Mouse (Mus musculus) erythroblast, embryonic 14.5 days (primary cell): Measurements from ENCODE around the gene Rab11fip3. TPM values are rescaled to one million over a fixed set of nuclear protein-coding genes. Genes with fewer than 3 reads are reported as not detected.

Experiments used
- H3K27me3 ChIP-seq: 2 replicates; pipeline ENCODE4 v1.6.1; 2012; ENCODE audit warnings: inconsistent platforms; ENCODE audit not compliant: control insufficient read depth
- H3K36me3 ChIP-seq: 2 replicates; pipeline ENCODE4 v1.6.1; 2012; ENCODE audit warnings: mild to moderate bottlenecking, inconsistent platforms; ENCODE audit not compliant: control insufficient read depth
- H3K4me1 ChIP-seq: 2 replicates; pipeline ENCODE4 v1.6.1; 2012; ENCODE audit warnings: inconsistent platforms; ENCODE audit not compliant: control insufficient read depth
- H3K4me3 ChIP-seq: replicated peaks from 2 replicates; pipeline ENCODE3; 2012; ENCODE audit warnings: moderate library complexity, mild to moderate bottlenecking, inconsistent platforms
- H3K9me3 ChIP-seq: 2 replicates; pipeline ENCODE4 v1.6.1; 2012; ENCODE audit warnings: low read length, inconsistent platforms, mixed read lengths; ENCODE audit not compliant: control insufficient read depth
- GATA1 ChIP-seq: IDR thresholded peaks from 2 replicates; pipeline ENCODE4 v1.6.1; 2012; ENCODE audit warnings: low read length, inconsistent platforms, mixed read lengths
- TAL1 ChIP-seq: IDR thresholded peaks from 3 replicates; pipeline ENCODE4 v1.6.1; 2012; ENCODE audit warnings: low read length, inconsistent platforms, mixed read lengths
- polyA plus RNA-seq: library from polyadenylated mRNA; stranded (reverse); fragments of >175 nt; gene quantifications from 2 replicates; pipeline ENCODE4 v1.2.3, GENCODE M21; 2012

The Rab11fip3 gene
- polyA plus RNA-seq, 1 experiment: 0.36 TPM

- Histone ChIP-seq H3K4me1 (peaks cover 31% of the 10 kb centered on the region), H3K27me3 (peaks cover 56% of the 10 kb centered on the region), H3K9me3 (peaks cover 13% of the 10 kb centered on the region; the same call in 1 of the 2 replicates), H3K36me3 (no peaks in the 10 kb centered on the region), H3K4me3 (no peak overlapping the region)
- TF ChIP-seq GATA1: no peak
- no peak for TF ChIP-seq TAL1
Observed at GRCm38 (mm10) chr17:26066488-26067020, 2.8 kb downstream of the Rab11fip3 start.

- Histone ChIP-seq H3K9me3 (peaks cover 13% of the 10 kb centered on the region; the same call in 1 of the 2 replicates), H3K4me3 (no peak overlapping the region), H3K4me1 (peaks cover 28% of the 10 kb centered on the region), H3K36me3 (no peaks in the 10 kb centered on the region), H3K27me3 (peaks cover 42% of the 10 kb centered on the region)
- TF ChIP-seq GATA1: no peak
- no peak for TF ChIP-seq TAL1
Observed at GRCm38 (mm10) chr17:26064916-26065315, 4.4 kb downstream of the Rab11fip3 start.

GRCm38 (mm10) chr17:26057787-26058567, 11.4 kb downstream of the Rab11fip3 start:
- no peak for TF ChIP-seq TAL1
- TF ChIP-seq GATA1: no peak
- Histone ChIP-seq H3K27me3 (no peaks in the 10 kb centered on the region; the same call in none of the 2 replicates), H3K36me3 (no peaks in the 10 kb centered on the region), H3K9me3 (no peaks in the 10 kb centered on the region), H3K4me1 (peaks cover 13% of the 10 kb centered on the region), H3K4me3 (no peak overlapping the region)

- no peak for TF ChIP-seq TAL1
- TF ChIP-seq GATA1: no peak
- Histone ChIP-seq H3K4me3 (no peak overlapping the region), H3K4me1 (peaks cover 13% of the 10 kb centered on the region), H3K27me3 (no peaks in the 10 kb centered on the region; the same call in none of the 2 replicates), H3K36me3 (no peaks in the 10 kb centered on the region), H3K9me3 (no peaks in the 10 kb centered on the region)
Observed at GRCm38 (mm10) chr17:26057278-26057677, 12.1 kb downstream of the Rab11fip3 start.

- Histone ChIP-seq H3K36me3 (no peaks in the 10 kb centered on the region), H3K4me1 (peaks cover 15% of the 10 kb centered on the region), H3K4me3 (no peak overlapping the region), H3K9me3 (no peaks in the 10 kb centered on the region), H3K27me3 (no peaks in the 10 kb centered on the region; the same call in none of the 2 replicates)
- TF ChIP-seq TAL1: no peak
Observed at GRCm38 (mm10) chr17:26055164-26055563, 14.2 kb downstream of the Rab11fip3 start.

GRCm38 (mm10) chr17:26054133-26054845, 15.1 kb downstream of the Rab11fip3 start:
- Histone ChIP-seq H3K36me3 (no peaks in the 10 kb centered on the region), H3K4me3 (no peak overlapping the region), H3K27me3 (no peaks in the 10 kb centered on the region; the same call in none of the 2 replicates), H3K4me1 (peaks cover 15% of the 10 kb centered on the region), H3K9me3 (no peaks in the 10 kb centered on the region)
- TF ChIP-seq GATA1 (no peak), TAL1 (no peak)

GRCm38 (mm10) chr17:26052706-26053105, 16.6 kb downstream of the Rab11fip3 start:
- no peaks in the 10 kb centered on the region for H3K9me3 ChIP-seq
- H3K27me3 ChIP-seq: no peaks in the 10 kb centered on the region; the same call in none of the 2 replicates
- peaks cover 15% of the 10 kb centered on the region for H3K4me1 ChIP-seq
- no peaks in the 10 kb centered on the region for H3K36me3 ChIP-seq
- TF ChIP-seq GATA1 (no peak), TAL1 (no peak)
- no peak overlapping the region for H3K4me3 ChIP-seq

- peaks cover 15% of the 10 kb centered on the region for H3K4me1 ChIP-seq
- H3K9me3 ChIP-seq: no peaks in the 10 kb centered on the region
- H3K27me3 ChIP-seq: no peaks in the 10 kb centered on the region; the same call in none of the 2 replicates
- TF ChIP-seq GATA1: no peak
- no peak for TF ChIP-seq TAL1
- H3K4me3 ChIP-seq: no peak overlapping the region
- no peaks in the 10 kb centered on the region for H3K36me3 ChIP-seq
Observed at GRCm38 (mm10) chr17:26052074-26052473, 17.3 kb downstream of the Rab11fip3 start.

GRCm38 (mm10) chr17:26048118-26048517, 21.2 kb downstream of the Rab11fip3 start:
- Histone ChIP-seq H3K9me3 (no peaks in the 10 kb centered on the region), H3K36me3 (no peaks in the 10 kb centered on the region), H3K4me1 (peaks cover 2% of the 10 kb centered on the region), H3K4me3 (no peak overlapping the region), H3K27me3 (no peaks in the 10 kb centered on the region; the same call in 1 of the 2 replicates)
- TF ChIP-seq TAL1 (peak; percentile 6; the same call in 1 of the 3 replicates), GATA1 (no peak)
